Mouse (Mus musculus) cortical plate, adult 2 months (tissue): Measurements from ENCODE around the gene Thpo. TPM values are rescaled to one million over a fixed set of nuclear protein-coding genes. Genes with fewer than 3 reads are reported as not detected.

Experiments
- H3K27ac ChIP-seq: fragments of 200-500 bp; 2 replicates; pipeline ENCODE4 v1.5.1; 2012; ENCODE audit warnings: low read length, control low read depth, inconsistent platforms; ENCODE audit not compliant: insufficient read depth
- H3K4me1 ChIP-seq: fragments of 200-500 bp; 2 replicates; pipeline ENCODE4 v1.6.1; 2011; ENCODE audit warnings: low read length; ENCODE audit not compliant: control insufficient read depth, insufficient read depth
- H3K4me3 ChIP-seq: fragments of 200-500 bp; 2 replicates; pipeline ENCODE4 v1.5.1; 2011; ENCODE audit warnings: mild to moderate bottlenecking, low read length, control low read depth; ENCODE audit not compliant: insufficient read depth
- CTCF ChIP-seq: fragments of 200-500 bp; IDR thresholded peaks from 2 replicates; pipeline ENCODE4 v1.5.1; 2011; ENCODE audit warnings: mild to moderate bottlenecking, control low read depth, low read length; ENCODE audit not compliant: insufficient read depth; ENCODE audit errors: extremely low read depth
- POLR2A ChIP-seq: fragments of 200-500 bp; IDR thresholded peaks from 2 replicates; pipeline ENCODE4 v1.6.1; 2011; ENCODE audit warnings: mild to moderate bottlenecking, low read length, control low read depth; ENCODE audit not compliant: insufficient read depth; ENCODE audit errors: extremely low read depth
- polyA plus RNA-seq: library from polyadenylated mRNA; depleted of rRNA; stranded (reverse); fragments of >200 nt; gene quantifications from 2 replicates; pipeline ENCODE4 v1.2.3, GENCODE M21; 2012; rRNA removed

Thpo gene
- 20.6 and 27.1 TPM in 2 replicates for polyA plus RNA-seq

DNA sequence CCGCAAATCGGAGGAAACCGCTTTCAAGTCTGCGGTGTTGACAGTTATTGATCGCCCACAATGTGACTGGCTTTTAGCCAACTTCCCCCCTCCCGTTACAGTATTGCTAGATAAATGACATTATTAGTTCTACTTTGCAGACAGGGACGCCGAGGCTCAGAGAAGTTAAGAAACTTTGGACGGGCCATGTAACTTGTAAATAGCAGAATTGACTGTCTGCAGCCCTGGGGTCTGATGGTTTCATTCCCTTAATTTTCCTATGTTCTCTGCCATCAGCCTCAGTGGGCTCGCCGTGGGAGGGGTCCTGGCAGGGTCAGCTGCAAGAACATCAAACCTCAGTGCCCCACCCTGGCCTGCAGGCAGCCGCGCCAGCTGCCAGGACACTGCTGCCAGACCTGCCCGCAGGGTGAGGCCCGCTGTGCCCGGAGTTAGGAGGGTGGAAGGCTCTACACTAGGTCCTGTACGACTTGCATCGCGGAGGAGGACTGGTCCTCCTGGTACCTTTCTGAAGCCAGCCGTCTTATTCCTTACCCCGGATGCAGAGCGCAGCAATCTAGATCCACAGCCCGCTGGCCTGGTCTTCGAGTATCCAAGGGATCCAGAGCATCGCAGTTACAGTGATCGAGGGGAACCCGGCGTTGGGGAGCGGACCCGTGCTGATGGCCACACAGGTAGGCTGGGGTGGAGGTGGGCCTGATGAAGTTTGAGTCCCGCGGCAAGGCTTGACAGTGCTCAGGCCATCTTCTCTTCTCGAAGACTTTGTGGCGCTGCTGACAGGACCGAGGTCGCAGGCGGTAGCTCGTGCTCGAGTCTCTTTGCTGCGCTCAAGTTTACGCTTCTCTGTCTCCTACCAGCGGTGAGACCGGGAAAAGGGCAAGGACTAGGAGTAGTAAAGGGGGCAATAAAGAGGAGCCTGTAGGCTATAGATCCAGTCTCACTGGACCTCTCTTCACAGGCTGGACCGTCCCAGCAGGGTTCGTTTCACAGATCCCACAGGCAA lies at the start of gene Thpo:
Gene Thpo (minus strand): TSS at position 781 of the 1,000 bp plus-strand sequence.
- Histone ChIP-seq H3K4me1 (no peaks in the 10 kb centered on the region), H3K27ac (no peak within 1 kb of the TSS), H3K4me3 (peak within 1 kb of the TSS; percentile 57)
- TF ChIP-seq CTCF (no peak), POLR2A (no peak)

DNA sequence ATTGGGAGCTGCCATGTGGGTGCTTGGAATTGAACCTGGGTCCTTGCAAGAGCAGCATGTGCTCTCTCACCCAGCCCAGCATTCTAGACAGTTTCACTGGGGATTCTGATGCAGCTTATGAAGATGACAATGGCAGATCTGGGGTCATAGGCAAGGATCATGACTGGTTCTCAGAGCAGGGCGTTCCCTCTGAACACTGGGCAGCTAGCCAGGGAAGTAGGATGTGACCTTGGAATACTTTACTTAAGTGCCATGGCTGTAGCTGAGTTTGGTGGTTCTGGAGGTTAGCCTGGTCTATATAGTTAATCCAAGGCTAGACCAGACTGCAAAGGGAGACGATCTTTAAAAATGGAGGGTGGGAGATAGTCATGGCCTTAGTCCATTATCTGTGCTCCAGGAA lies 49.6 kb upstream of the Thpo start:
- no peak overlapping the region for H3K27ac ChIP-seq
- H3K4me3 ChIP-seq: no peak overlapping the region
- H3K4me1 ChIP-seq: 0 out of 2 replicates have a peak, but pooled peaks cover 1% of the 10 kb centered on the region
- no peak for TF ChIP-seq CTCF
- no peak for TF ChIP-seq POLR2A

DNA sequence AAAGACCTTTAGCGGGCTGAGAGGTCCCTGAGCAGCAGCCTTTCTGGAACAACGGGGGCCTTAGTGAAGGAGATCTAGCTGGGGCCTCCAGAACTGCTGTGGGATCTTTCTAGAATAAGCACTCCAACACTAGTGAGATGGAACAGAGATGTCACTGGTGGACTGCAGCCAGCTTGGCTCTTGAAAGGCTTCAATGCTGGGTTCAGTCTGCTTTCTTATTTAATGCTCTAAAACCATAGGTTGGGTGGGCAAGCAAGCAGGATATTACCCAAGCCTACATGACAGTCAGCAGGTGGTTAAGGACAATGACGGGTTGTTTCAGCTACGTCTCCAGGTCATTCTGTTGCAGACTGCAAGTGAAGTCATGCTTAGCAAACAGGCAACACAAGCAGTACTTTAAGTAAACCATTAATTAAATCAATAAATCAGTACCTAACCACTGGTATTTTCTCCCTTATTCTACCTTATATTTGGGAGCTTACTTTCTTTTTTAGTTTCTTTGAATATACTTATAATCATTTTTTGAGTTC lies 46.9 kb upstream of the Thpo start:
- TF ChIP-seq CTCF: no peak
- no peak for TF ChIP-seq POLR2A
- H3K4me1 ChIP-seq: 0 out of 2 replicates have a peak, but pooled peaks cover 1% of the 10 kb centered on the region
- H3K4me3 ChIP-seq: no peak overlapping the region
- H3K27ac ChIP-seq: no peak overlapping the region

DNA sequence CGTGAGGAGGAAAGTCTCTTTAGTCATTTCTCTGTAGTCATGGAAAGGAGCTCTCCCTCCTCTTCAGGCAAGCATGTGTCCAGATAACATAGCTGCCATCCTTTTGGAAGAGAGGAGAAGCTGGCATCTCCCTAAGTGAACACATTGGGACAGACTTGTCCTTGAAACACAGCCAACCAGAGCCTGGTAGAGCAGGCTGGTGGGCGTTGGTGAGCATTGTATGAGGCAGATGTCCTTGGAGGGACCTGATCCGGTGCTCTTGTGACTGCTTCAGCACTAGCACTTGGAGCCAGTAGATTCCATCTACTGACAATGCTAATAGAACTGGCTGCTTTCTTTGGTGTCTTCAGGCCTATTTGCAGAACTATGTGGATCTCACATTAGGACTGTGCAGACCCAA lies 45.5 kb upstream of the Thpo start:
- no peak for TF ChIP-seq CTCF
- no peak for TF ChIP-seq POLR2A
- H3K27ac ChIP-seq: no peak overlapping the region
- H3K4me1 ChIP-seq: 0 out of 2 replicates have a peak, but pooled peaks cover 1% of the 10 kb centered on the region
- H3K4me3 ChIP-seq: no peak overlapping the region

DNA sequence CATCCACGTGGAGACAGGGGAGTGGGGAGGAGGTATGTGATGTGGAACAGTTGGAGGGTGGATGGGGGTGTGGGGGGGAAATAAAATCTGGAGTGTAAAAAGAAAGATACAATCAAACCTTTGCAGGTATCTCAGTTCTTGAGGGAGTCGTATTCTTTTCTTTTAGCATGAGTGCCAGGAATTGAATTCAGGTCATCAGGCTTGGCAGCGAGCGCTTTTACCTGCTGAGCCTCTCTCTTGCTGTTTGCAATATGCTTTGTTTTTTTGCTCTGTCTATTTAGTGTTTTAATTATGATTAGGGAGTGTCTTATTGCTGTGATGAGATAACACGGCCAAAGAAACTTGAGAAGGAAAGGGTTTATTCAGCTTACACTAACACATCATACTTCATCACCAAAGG lies 40.7 kb upstream of the Thpo start:
- Histone ChIP-seq H3K27ac (no peak overlapping the region), H3K4me3 (no peak overlapping the region), H3K4me1 (0 out of 2 replicates have a peak, but pooled peaks cover 1% of the 10 kb centered on the region)
- TF ChIP-seq CTCF: no peak
- TF ChIP-seq POLR2A: no peak

DNA sequence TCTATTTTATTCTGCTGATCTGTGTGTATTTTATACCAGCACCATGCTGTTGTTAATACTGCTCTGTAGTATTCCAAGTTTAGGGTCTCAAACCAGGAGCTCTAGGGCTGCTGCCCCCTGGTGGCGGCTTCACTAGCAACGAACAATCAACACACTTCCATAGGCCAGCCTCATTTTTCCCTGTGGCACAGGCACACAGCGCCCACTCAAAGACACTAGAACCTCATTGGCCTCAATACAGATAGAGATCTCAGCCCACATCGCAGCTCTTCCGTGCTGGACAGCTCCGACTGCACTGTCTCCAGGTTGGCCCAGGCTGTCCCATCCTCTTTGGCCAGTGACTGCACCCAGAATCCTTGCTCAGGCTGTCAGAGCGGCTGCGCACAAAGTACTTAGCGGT lies 30.9 kb upstream of the Thpo start:
- Histone ChIP-seq H3K27ac (no peak overlapping the region), H3K4me1 (no peaks in the 10 kb centered on the region), H3K4me3 (no peak overlapping the region)
- TF ChIP-seq CTCF: peak; percentile 18; the same call in 1 of the 2 replicates
- TF ChIP-seq POLR2A: no peak

DNA sequence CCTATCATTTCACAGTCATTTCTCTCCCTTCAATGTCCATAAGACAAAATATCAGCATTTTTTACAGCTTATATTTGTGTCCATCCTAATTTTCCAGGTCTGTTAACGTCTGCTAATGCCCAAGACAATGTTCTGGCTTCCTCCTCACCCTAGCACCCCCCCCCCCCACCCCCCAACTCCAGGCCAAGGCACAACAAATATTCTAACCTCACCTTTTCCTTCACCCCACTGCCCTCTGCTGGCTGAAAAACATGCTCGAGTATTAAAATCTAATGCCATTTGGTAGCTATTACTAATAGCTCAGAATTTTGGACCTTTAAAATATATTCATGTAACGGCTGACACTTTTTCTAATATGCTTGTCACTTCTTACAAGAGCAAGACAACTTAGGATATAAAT lies 27.4 kb upstream of the Thpo start:
- Histone ChIP-seq H3K27ac (no peak overlapping the region), H3K4me3 (no peak overlapping the region), H3K4me1 (no peaks in the 10 kb centered on the region)
- no peak for TF ChIP-seq POLR2A
- peak; percentile 27; the same call in 1 of the 2 replicates for TF ChIP-seq CTCF

DNA sequence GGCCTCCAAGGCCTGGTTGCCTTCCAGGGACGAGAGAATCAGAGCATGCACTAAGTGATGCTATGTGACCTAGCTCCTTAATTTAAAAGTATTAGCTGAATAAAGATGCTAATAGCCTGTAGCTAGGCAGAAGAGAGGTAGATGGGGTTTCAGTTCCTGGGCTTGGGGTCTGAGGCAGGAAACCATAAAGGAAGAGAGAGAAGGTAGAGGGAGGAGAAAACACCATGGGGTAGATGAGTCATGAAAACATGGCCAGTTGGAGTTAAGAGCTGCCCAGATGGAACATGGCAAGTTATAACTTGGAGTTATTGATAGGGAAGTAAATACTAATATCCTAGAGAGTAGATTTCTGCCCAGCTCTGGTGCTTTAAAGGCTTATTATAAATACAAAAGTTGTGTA lies 23.1 kb upstream of the Thpo start:
- H3K4me1 ChIP-seq: no peaks in the 10 kb centered on the region
- no peak for TF ChIP-seq POLR2A
- H3K4me3 ChIP-seq: no peak overlapping the region
- no peak overlapping the region for H3K27ac ChIP-seq

DNA sequence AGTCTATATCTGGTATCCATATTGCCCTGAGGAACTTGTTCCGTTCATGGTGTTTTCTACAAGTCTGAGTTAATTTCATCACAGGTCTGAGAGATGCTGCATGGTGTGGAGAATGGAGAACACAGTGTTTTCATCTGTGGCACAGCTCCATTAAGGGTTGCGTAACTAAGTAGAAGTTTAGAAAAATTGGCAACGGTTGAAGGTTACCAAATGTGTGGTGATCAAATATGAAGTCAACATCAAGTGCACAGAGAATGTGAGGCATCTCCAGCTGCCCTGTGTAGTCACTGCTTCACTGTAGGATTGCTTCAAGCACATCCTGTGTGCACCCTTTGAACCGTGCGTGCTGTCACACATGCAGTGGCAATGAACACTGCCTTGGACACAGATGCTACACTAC lies 21.7 kb upstream of the Thpo start:
- H3K4me1 ChIP-seq: no peaks in the 10 kb centered on the region
- H3K27ac ChIP-seq: no peak overlapping the region
- no peak overlapping the region for H3K4me3 ChIP-seq
- TF ChIP-seq POLR2A (no peak), CTCF (no peak)

DNA sequence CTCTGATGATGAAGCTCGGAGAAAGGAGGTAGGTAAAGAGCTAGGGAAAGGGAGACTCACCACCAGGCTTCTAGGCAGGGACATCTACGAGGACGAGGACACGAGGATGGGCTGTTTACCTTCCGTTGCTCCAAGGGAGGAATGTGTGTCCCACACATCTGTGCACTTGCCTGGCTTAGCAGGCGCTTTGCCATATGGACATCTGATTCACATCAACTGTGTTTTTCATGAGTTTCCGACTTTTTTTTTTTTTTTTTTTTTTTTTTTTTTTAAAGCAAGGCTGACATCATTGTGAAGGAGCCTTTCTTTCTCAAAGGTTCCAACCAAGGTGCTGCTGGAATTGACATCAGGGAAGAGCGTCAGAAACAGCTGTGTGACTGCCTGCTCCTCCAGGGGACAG lies 16.2 kb upstream of the Thpo start:
- no peak for TF ChIP-seq POLR2A
- TF ChIP-seq CTCF: no peak
- H3K4me3 ChIP-seq: no peak overlapping the region
- H3K27ac ChIP-seq: no peak overlapping the region
- peaks cover 4% of the 10 kb centered on the region for H3K4me1 ChIP-seq
